Mouse (Mus musculus): ENCODE measurements around the gene Mdm2. TPM values are rescaled to one million over a fixed set of nuclear protein-coding genes. Genes with fewer than 3 reads are reported as not detected.

Gene Mdm2
- polyA plus RNA-seq, 1 experiment from 2014 or later: 71.1 TPM

GRCm38 (mm10) chr10:117690101-117690352 lies 20.5 kb downstream of the Mdm2 start:
- WGBS: 91% methylated on average over 2 of the region's 2 CpGs
- no peak for ATAC-seq
- H3K9ac ChIP-seq (replicated peaks; ENCODE audit: low read depth, low read length): no peak overlapping the region
- H3K27ac ChIP-seq (ENCODE audit: low read length): no peak overlapping the region
- peaks cover 36% of the 10 kb centered on the region for H3K36me3 ChIP-seq (ENCODE audit: control insufficient read depth, insufficient read depth)
- H3K9me3 ChIP-seq (ENCODE audit: control insufficient read depth, low read length): no peaks in the 10 kb centered on the region
- H3K4me1 ChIP-seq (replicated peaks; ENCODE audit: control insufficient read depth, insufficient read depth, low read length): no peaks in the 10 kb centered on the region
- H3K4me2 ChIP-seq (ENCODE audit: low read length): no peak overlapping the region
- no peak overlapping the region for H3K4me3 ChIP-seq (replicated peaks; ENCODE audit: low read length)
- no peaks in the 10 kb centered on the region for H3K27me3 ChIP-seq (replicated peaks; ENCODE audit: control insufficient read depth, insufficient read depth, low read length)

- peaks cover 31% of the 10 kb centered on the region for H3K36me3 ChIP-seq (ENCODE audit: control insufficient read depth, insufficient read depth)
- no peak for ATAC-seq
- 97% methylated on average over 11 of the region's 11 CpGs for WGBS
These were observed 21.1 kb downstream of the Mdm2 start for GRCm38 (mm10) chr10:117689297-117690100.

GRCm38 (mm10) chr10:117688204-117689151 lies 22.1 kb downstream of the Mdm2 start:
- Histone ChIP-seq H3K36me3 (ENCODE audit: control insufficient read depth, insufficient read depth) (peaks cover 28% of the 10 kb centered on the region), H3K4me1 (replicated peaks; ENCODE audit: control insufficient read depth, insufficient read depth, low read length) (no peaks in the 10 kb centered on the region)
- WGBS: 86% methylated on average over 13 of the region's 13 CpGs

More at GRCm38 (mm10) chr10:117689297-117690100, 21.1 kb downstream of the Mdm2 start:
- no peak overlapping the region for H3K4me3 ChIP-seq (replicated peaks; ENCODE audit: low read length)
- no peak overlapping the region for H3K9ac ChIP-seq (replicated peaks; ENCODE audit: low read depth, low read length)
- H3K4me2 ChIP-seq (ENCODE audit: low read length): no peak overlapping the region
- H3K4me1 ChIP-seq (replicated peaks; ENCODE audit: control insufficient read depth, insufficient read depth, low read length): no peaks in the 10 kb centered on the region
- H3K9me3 ChIP-seq (ENCODE audit: control insufficient read depth, low read length): no peaks in the 10 kb centered on the region
- no peaks in the 10 kb centered on the region for H3K27me3 ChIP-seq (replicated peaks; ENCODE audit: control insufficient read depth, insufficient read depth, low read length)
- no peak overlapping the region for H3K27ac ChIP-seq (ENCODE audit: low read length)

GRCm38 (mm10) chr10:117687577-117687976 lies 23.0 kb downstream of the Mdm2 start:
- no peak overlapping the region for H3K4me2 ChIP-seq (ENCODE audit: low read length)
- no peak overlapping the region for H3K4me3 ChIP-seq (replicated peaks; ENCODE audit: low read length)
- 92% methylated on average over 7 of the region's 7 CpGs for WGBS
- H3K9ac ChIP-seq (replicated peaks; ENCODE audit: low read depth, low read length): no peak overlapping the region
- H3K27me3 ChIP-seq (replicated peaks; ENCODE audit: control insufficient read depth, insufficient read depth, low read length): no peaks in the 10 kb centered on the region
- ATAC-seq: no peak
- H3K27ac ChIP-seq (ENCODE audit: low read length): no peak overlapping the region
- no peaks in the 10 kb centered on the region for H3K4me1 ChIP-seq (replicated peaks; ENCODE audit: control insufficient read depth, insufficient read depth, low read length)
- H3K36me3 ChIP-seq (ENCODE audit: control insufficient read depth, insufficient read depth): peaks cover 23% of the 10 kb centered on the region
- H3K9me3 ChIP-seq (ENCODE audit: control insufficient read depth, low read length): no peaks in the 10 kb centered on the region

More at GRCm38 (mm10) chr10:117688204-117689151, 22.1 kb downstream of the Mdm2 start:
- Histone ChIP-seq H3K9me3 (ENCODE audit: control insufficient read depth, low read length) (no peaks in the 10 kb centered on the region), H3K9ac (replicated peaks; ENCODE audit: low read depth, low read length) (no peak overlapping the region), H3K4me3 (replicated peaks; ENCODE audit: low read length) (no peak overlapping the region), H3K27me3 (replicated peaks; ENCODE audit: control insufficient read depth, insufficient read depth, low read length) (no peaks in the 10 kb centered on the region), H3K27ac (ENCODE audit: low read length) (no peak overlapping the region), H3K4me2 (ENCODE audit: low read length) (no peak overlapping the region)
- peak; percentile 67; the same call in 1 of the 2 replicates for ATAC-seq

GRCm38 (mm10) chr10:117687018-117687417 lies 23.5 kb downstream of the Mdm2 start:
- Histone ChIP-seq H3K4me3 (replicated peaks; ENCODE audit: low read length) (no peak overlapping the region), H3K4me1 (replicated peaks; ENCODE audit: control insufficient read depth, insufficient read depth, low read length) (no peaks in the 10 kb centered on the region), H3K27me3 (replicated peaks; ENCODE audit: control insufficient read depth, insufficient read depth, low read length) (no peaks in the 10 kb centered on the region), H3K9ac (replicated peaks; ENCODE audit: low read depth, low read length) (no peak overlapping the region), H3K27ac (ENCODE audit: low read length) (no peak overlapping the region), H3K4me2 (ENCODE audit: low read length) (no peak overlapping the region), H3K9me3 (ENCODE audit: control insufficient read depth, low read length) (no peaks in the 10 kb centered on the region), H3K36me3 (ENCODE audit: control insufficient read depth, insufficient read depth) (peaks cover 17% of the 10 kb centered on the region)
- WGBS: 89% methylated on average over 3 of the region's 3 CpGs
- no peak for ATAC-seq

GRCm38 (mm10) chr10:117685849-117686591 lies 24.5 kb downstream of the Mdm2 start:
- Histone ChIP-seq H3K9me3 (ENCODE audit: control insufficient read depth, low read length) (no peaks in the 10 kb centered on the region), H3K9ac (replicated peaks; ENCODE audit: low read depth, low read length) (no peak overlapping the region), H3K27ac (ENCODE audit: low read length) (no peak overlapping the region), H3K36me3 (ENCODE audit: control insufficient read depth, insufficient read depth) (peaks cover 13% of the 10 kb centered on the region), H3K4me2 (ENCODE audit: low read length) (no peak overlapping the region), H3K27me3 (replicated peaks; ENCODE audit: control insufficient read depth, insufficient read depth, low read length) (no peaks in the 10 kb centered on the region), H3K4me1 (replicated peaks; ENCODE audit: control insufficient read depth, insufficient read depth, low read length) (no peaks in the 10 kb centered on the region), H3K4me3 (replicated peaks; ENCODE audit: low read length) (no peak overlapping the region)
- no peak for ATAC-seq
- WGBS: 91% methylated on average over 13 of the region's 13 CpGs

- H3K27ac ChIP-seq (ENCODE audit: low read length): no peak overlapping the region
- 94% methylated on average over 15 of the region's 15 CpGs for WGBS
- H3K9me3 ChIP-seq (ENCODE audit: control insufficient read depth, low read length): no peaks in the 10 kb centered on the region
- H3K4me1 ChIP-seq (replicated peaks; ENCODE audit: control insufficient read depth, insufficient read depth, low read length): no peaks in the 10 kb centered on the region
- no peak for ATAC-seq
- no peak overlapping the region for H3K4me3 ChIP-seq (replicated peaks; ENCODE audit: low read length)
- H3K4me2 ChIP-seq (ENCODE audit: low read length): no peak overlapping the region
- no peaks in the 10 kb centered on the region for H3K27me3 ChIP-seq (replicated peaks; ENCODE audit: control insufficient read depth, insufficient read depth, low read length)
- peaks cover 12% of the 10 kb centered on the region for H3K36me3 ChIP-seq (ENCODE audit: control insufficient read depth, insufficient read depth)
- no peak overlapping the region for H3K9ac ChIP-seq (replicated peaks; ENCODE audit: low read depth, low read length)
These were observed 25.2 kb downstream of the Mdm2 start for GRCm38 (mm10) chr10:117685171-117685848.

- Histone ChIP-seq H3K36me3 (ENCODE audit: control insufficient read depth, insufficient read depth) (peaks cover 6% of the 10 kb centered on the region; the same call in 1 of the 2 replicates), H3K4me2 (ENCODE audit: low read length) (no peak overlapping the region), H3K27ac (ENCODE audit: low read length) (no peak overlapping the region), H3K9ac (replicated peaks; ENCODE audit: low read depth, low read length) (no peak overlapping the region), H3K4me1 (replicated peaks; ENCODE audit: control insufficient read depth, insufficient read depth, low read length) (no peaks in the 10 kb centered on the region), H3K4me3 (replicated peaks; ENCODE audit: low read length) (no peak overlapping the region), H3K27me3 (replicated peaks; ENCODE audit: control insufficient read depth, insufficient read depth, low read length) (no peaks in the 10 kb centered on the region), H3K9me3 (ENCODE audit: control insufficient read depth, low read length) (no peaks in the 10 kb centered on the region)
- 89% methylated on average over 19 of the region's 19 CpGs for WGBS
- no peak for ATAC-seq
These were observed 26.0 kb downstream of the Mdm2 start for GRCm38 (mm10) chr10:117684298-117685170.
